Mouse (Mus musculus): ENCODE measurements at regions not wholly inside any gene's neighbourhood (a gene's known extent, or its start where the extent isn't known, plus 50 kb on each side); places are given as distances from the start of the nearest gene placed in this dataset.

- TF ChIP-seq USF2 (IDR thresholded peaks at IDR 0.05; ENCODE audit: borderline replicate concordance in 1 of 2, insufficient read depth in 1 of 2, low read depth in 1 of 2, low read length in 2 of 2) (no peak), CTCF (IDR thresholded peaks at IDR 0.05 in 2 of 3, conservative IDR thresholded peaks at IDR 0.05 in 1 of 3; ENCODE audit: control insufficient read depth in 1 of 3, insufficient read depth in 1 of 3, low read depth in 2 of 3, low read length in 3 of 3, poor library complexity in 1 of 3, severe bottlenecking in 1 of 3) (no peak), ELF1 (IDR thresholded peaks at IDR 0.05; ENCODE audit: low read depth, low read length) (no peak), TCF12 (IDR thresholded peaks at IDR 0.05; ENCODE audit: low read depth, low read length) (no peak)
Observed at GRCm38 (mm10) chr4:152892997-152893396, 415.3 kb upstream of the Kcnab2 start.
